Mouse (Mus musculus) kidney, postnatal 36 days (tissue): Measurements from ENCODE around the gene Ddi2.
"Not testable (repeated sequence)": the region's sequence is repeated elsewhere in the genome, so short reads cannot be mapped to it uniquely, and the experiment has no call there.

Experiments used
- DNase-seq, 2 experiments: peaks; one replicate each; pipeline ENCODE4 v3.0.0; 2021 to 2022; ENCODE audit warnings: mixed read lengths in 2 of 2

Ddi2 gene

GRCm38 (mm10) chr4:141722731-141723672, at the start of gene Ddi2:
Gene Ddi2 (minus strand): TSS chr4:141723419.
- DNase-seq = peak; percentile 92 to 96

DNA sequence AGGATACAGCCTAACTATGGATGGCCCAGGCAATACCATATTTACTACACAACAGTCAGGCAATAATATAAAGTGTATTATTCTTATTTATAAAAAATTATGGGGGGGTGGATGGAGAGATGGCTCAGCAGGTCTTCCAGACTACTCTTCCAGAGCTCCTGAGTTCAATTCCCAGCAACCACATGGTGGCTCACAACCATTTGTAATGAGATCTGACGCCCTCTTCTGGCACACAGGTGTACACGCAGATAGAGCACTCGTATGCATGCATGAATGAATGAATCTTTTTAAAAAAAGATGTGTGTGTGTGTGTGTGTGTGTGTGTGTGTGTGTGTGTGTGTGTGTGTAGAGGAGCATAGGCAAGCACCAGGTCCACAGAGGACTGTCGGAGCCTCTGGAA, 49.8 kb upstream of the Ddi2 start:
- not testable (repeated sequence) for DNase-seq

GRCm38 (mm10) chr4:141771823-141772222, 48.6 kb upstream of the Ddi2 start:
- DNase-seq = no peak

- no peak for DNase-seq
Observed at GRCm38 (mm10) chr4:141769501-141770160, 46.4 kb upstream of the Ddi2 start.

DNA sequence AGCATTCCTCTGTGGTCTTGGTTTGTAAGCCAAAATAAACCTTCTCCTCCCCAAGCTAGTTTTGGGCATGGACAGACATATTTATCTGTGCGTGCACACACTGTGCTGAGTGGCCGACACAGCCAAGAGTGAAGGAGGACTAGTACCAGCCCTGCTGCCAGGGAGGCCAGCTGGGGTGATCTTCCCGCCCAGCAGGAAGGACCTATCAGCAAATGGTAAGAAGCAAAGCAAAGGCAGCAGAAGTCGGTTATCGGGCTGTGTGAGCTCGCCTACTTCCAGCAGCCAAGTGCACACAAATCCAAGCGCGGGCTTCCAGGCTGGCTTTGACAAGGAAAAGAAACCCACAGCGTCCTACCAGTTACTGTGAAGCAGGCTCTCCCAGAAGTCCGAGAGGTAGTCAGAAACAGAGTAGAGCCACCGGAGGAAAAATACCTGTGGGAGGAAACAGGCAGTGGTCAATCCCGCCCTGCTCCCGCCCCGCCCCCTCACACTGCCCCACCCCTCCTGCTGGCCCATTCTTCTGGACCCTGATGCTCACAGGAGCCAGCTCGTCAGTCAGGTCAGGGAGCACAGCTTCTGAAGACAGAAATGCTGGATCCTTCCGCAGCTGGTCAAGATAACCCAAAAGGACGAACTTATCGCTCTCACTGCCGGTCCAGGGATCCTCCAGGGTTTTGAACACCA, 44.3 kb upstream of the Ddi2 start:
- DNase-seq = no peak

DNA sequence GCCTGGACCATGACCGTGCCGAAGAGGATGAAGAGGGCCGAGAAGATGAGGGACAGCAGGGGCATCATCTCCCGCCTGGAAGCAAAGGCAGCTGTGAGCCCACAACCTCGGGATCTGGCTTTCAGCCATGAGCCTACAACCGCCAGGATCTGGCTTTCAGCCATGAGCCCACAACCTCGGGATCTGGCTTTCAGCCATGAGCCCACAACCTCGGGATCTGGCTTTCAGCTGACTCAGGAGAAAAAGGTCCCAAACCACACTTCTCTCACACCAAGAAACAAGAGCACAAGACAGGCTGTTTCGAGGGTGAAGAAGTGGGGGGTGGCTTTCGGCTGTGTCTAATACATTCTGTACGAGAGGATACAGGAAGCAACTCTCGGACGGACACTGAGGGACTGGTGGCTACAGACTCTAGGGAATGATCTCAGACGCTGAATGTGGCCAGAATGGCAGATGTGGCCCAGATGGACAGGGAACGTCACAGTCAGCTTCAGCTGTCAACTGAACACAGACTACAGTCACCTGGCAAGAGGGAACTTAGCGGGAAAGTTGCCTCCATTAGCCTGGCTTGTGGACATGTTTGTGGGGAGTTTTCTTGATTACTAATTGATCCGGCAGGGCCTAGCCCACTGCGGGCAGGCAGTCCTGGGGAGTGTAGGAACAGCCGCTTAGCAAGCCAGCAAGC, 43.6 kb upstream of the Ddi2 start:
- DNase-seq = peak in 1 of 2 experiments; percentile 47

- no peak for DNase-seq
Observed at GRCm38 (mm10) chr4:141766316-141766667, 43.1 kb upstream of the Ddi2 start.

DNA sequence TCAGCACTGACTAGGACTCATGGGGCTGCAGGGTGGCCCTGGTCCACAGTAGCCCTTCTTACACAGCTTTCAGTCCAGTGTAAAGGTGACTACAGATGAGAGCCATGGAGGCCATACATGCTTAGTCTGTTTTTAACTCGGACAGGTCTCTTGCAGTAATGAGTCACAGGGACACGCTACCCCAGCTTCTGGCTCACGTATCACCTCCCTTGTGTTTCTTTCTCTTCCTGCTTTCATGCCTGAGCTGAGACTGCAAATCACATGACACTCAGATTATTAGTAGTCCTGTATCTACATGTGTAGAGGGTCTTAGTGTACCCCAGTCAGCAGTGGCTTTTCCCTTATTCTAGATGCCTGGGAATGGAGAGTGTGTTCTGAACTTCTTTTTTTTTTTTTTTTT, 41.8 kb upstream of the Ddi2 start:
- no peak for DNase-seq

- DNase-seq = no peak
Observed at GRCm38 (mm10) chr4:141763476-141763875, 40.3 kb upstream of the Ddi2 start.

DNA sequence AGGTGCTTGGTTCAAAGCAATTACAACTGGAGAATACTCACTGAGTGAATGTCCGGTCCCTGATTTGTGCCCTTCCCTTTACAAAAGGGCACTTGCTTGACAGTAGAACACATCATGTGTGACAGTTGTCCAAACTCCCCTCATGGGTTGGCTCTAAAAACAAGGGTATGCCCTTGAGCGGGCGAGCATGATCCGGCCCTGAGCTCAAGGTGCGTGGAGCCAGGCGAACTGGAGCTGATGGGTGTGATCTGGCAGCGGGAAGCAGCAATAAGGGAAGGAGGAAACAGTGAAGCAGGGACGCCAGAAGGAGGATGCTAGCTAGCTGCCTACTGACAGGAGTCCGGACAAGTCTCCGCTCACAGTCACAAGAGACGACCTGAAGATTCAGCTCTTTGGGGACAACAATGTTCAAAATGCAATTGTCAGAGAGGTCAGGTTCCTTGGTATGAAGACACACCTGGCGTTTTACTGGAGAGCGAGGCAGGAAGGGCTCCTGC, 38.9 kb upstream of the Ddi2 start:
- DNase-seq = peak in 1 of 2 experiments; percentile 33

DNA sequence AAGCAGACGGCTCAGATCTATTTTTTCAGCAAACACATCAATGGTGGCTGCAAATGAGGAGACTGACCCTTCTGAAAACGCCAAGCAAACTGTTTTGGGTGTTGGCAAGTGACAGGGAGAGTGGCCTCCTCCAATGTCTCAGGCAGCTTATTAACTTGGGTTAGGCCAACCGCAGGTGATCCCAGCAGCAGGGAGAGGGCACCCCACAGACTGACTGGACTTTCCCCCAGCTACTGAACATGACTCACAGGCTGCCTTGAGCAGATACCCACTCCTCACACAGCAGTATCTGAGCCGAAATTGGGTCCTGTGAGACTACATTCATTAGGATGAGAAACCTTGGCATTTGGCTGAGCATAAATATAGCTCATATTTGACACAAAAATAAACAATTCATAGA, 37.7 kb upstream of the Ddi2 start:
- DNase-seq = peak in 1 of 2 experiments; percentile 46

GRCm38 (mm10) chr4:141758874-141759542, 35.8 kb upstream of the Ddi2 start:
- DNase-seq = no peak

GRCm38 (mm10) chr4:141757124-141757523, 33.9 kb upstream of the Ddi2 start:
- DNase-seq = no peak

- DNase-seq = peak in 1 of 2 experiments; percentile 23
Observed at GRCm38 (mm10) chr4:141755375-141755930, 32.2 kb upstream of the Ddi2 start.

GRCm38 (mm10) chr4:141752076-141752421, 28.8 kb upstream of the Ddi2 start:
- no peak for DNase-seq

GRCm38 (mm10) chr4:141751419-141752075, 28.3 kb upstream of the Ddi2 start:
- DNase-seq = no peak

GRCm38 (mm10) chr4:141750826-141751225, 27.6 kb upstream of the Ddi2 start:
- DNase-seq = no peak

DNA sequence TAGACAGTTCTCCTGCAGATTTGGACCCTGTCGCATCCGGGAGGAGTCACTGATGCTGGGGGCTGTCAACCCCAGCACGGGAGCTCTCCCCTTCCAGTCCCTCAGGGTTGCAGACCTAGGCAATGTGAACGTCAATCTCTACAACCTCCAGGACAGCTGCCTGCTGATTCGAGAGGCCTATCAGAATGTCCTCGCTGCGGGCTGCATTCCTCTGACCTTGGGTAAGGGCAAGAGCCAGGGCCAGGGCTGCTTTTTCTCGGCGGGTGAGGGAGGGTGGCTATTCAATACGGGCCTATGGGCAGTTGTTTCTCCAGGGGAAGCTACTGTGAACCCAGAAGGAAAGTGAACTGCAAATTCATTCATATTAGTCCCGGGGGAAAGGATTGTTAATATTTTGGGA, 26.3 kb upstream of the Ddi2 start:
- DNase-seq = no peak

- peak; percentile 44 to 60 for DNase-seq
Observed at GRCm38 (mm10) chr4:141746578-141747346, 23.5 kb upstream of the Ddi2 start, which contains the start of gene Agmat. Gene Agmat (plus strand): TSS chr4:141746672.

DNA sequence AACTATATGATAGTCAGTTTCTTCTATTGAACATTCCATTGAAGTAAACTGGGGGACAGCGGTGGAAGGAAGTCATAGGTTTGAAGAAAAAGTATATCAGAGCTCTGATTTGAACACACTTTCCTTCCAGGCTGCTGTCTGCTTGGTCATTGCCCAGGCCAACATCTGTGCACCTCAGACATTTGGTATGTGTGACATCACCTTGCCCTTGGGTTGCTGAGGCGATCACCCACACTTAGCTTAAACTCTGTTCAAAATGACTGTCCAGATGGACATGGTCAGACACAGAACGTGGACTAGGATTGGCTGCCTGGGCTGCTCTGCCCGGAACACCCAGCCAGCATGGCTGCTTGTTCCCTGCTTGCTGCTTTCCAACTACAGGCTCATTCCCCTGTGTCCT, 19.2 kb upstream of the Ddi2 start:
- peak in 1 of 2 experiments; percentile 25 for DNase-seq
